Mouse (Mus musculus) layer of hippocampus, postnatal 36 days (tissue): ENCODE data around the gene Vps13a. TPM values are rescaled to one million over a fixed set of nuclear protein-coding genes. Genes with fewer than 3 reads are reported as not detected.

Experiments used
- DNase-seq, 2 experiments: peaks; one replicate each; pipeline ENCODE4 v3.0.0; 2022
- total RNA-seq, 2 experiments: library from RNA; stranded (reverse); gene quantifications; 2 replicates each; pipeline ENCODE4 v1.2.3; 2021

The Vps13a gene
- total RNA-seq, 2 experiments from 2014 or later: 79.3 to 80.6 TPM

- DNase-seq: no peak
Observed at GRCm38 (mm10) chr19:16576790-16577189, 203.9 kb downstream of the Vps13a start.

Other genes with a start within 250 kb of the Vps13a start
- gene Foxb2, start 92.9 kb upstream of the Vps13a start, total RNA-seq: not detected
- gene Prune2, start 175.2 kb upstream of the Vps13a start, total RNA-seq: 10 to 100 TPM; 69.1 to 70.3 TPM